Mouse (Mus musculus) liver, embryonic 14.5 days (tissue): ENCODE results near the gene R3hdm2. TPM values are rescaled to one million over a fixed set of nuclear protein-coding genes. Genes with fewer than 3 reads are reported as not detected.
A peak's percentile ranks its signal among the peaks of the same experiment; 100 is the strongest.

Source experiments
- ATAC-seq: fragments of 200-750 bp; cut with Nextera tagmentation; 2 replicates; pipeline ENCODE4 v1.8.0; 2017; ENCODE audit warnings: moderate number of reproducible peaks, mild to moderate bottlenecking, moderate library complexity; ENCODE audit not compliant: insufficient read depth
- DNase-seq, 3 experiments: peaks; one replicate each; pipeline ENCODE4 v3.0.0-alpha.2; 2012 to 2013; ENCODE audit warnings: low read depth in 3 of 3, low spot score in 3 of 3
- H3K27ac ChIP-seq: fragments of 300-500 bp; sonication (generic); 2 replicates; pipeline ENCODE4 v1.5.1; 2014; ENCODE audit warnings: moderate library complexity, mild to moderate bottlenecking, control low read depth, inconsistent platforms
- H3K27me3 ChIP-seq: fragments of 300-500 bp; sonication (generic); 2 replicates; pipeline ENCODE4 v1.6.1; 2014; ENCODE audit warnings: mild to moderate bottlenecking, low read length, moderate library complexity; ENCODE audit not compliant: control insufficient read depth, insufficient read depth
- H3K36me3 ChIP-seq: fragments of 300-500 bp; sonication (generic); replicated peaks from 2 replicates; pipeline ENCODE4 v1.6.1; 2014; ENCODE audit warnings: low read depth; ENCODE audit not compliant: control insufficient read depth, insufficient read depth
- H3K4me1 ChIP-seq, 2 experiments: fragments of 200-500 bp in 1 of 2; fragments of 300-500 bp in 1 of 2; sonication (generic) in 1 of 2; replicated peaks; 2 replicates each; pipeline ENCODE4 v1.6.1; 2012 to 2014; ENCODE audit warnings: antibody characterized with exemption in 1 of 2, inconsistent platforms in 1 of 2, low read length in 1 of 2; ENCODE audit not compliant: control insufficient read depth in 2 of 2, insufficient read depth in 2 of 2
- H3K4me2 ChIP-seq: fragments of 300-500 bp; sonication (generic); 2 replicates; pipeline ENCODE4 v1.6.1; 2014; ENCODE audit warnings: low read depth, mild to moderate bottlenecking, control low read depth, moderate library complexity
- H3K4me3 ChIP-seq, 2 experiments: fragments of 200-500 bp in 1 of 2; fragments of 300-500 bp in 1 of 2; sonication (generic) in 1 of 2; 2 replicates each; pipeline ENCODE4 v1.5.1; 2012 to 2014; ENCODE audit warnings: low read depth in 2 of 2, low read length in 2 of 2, mild to moderate bottlenecking in 2 of 2, control low read depth in 1 of 2, inconsistent platforms in 1 of 2, moderate library complexity in 1 of 2; ENCODE audit not compliant: insufficient read depth in 1 of 2
- H3K9ac ChIP-seq: fragments of 300-500 bp; sonication (generic); replicated peaks from 2 replicates; pipeline ENCODE4 v1.6.1; 2014; ENCODE audit warnings: mild to moderate bottlenecking, control low read depth, moderate library complexity
- H3K9me3 ChIP-seq: fragments of 300-500 bp; sonication (generic); 2 replicates; pipeline ENCODE4 v1.6.1; 2016; ENCODE audit warnings: low read length, mixed read lengths; ENCODE audit not compliant: control insufficient read depth
- CTCF ChIP-seq: IDR thresholded peaks from 2 replicates; pipeline ENCODE4 v1.5.1; 2016; ENCODE audit warnings: antibody characterized with exemption, low read depth, control low read depth
- EP300 ChIP-seq: IDR thresholded peaks from 2 replicates; pipeline ENCODE4 v1.6.1; 2016; ENCODE audit warnings: antibody characterized with exemption, low read depth
- WGBS: fragments of 180-500 bp; shearing (Covaris S2); extraction: QIAGEN DNeasy Blood & Tissue Kit; methylation state at CpG from one replicate; pipeline ENCODE4 v1.1.7; 2014; ENCODE audit not compliant: insufficient replicate concordance; 5-methylcytosine and 5-hydroxymethylcytosine counted together
- polyA plus RNA-seq, 2 experiments: library from polyadenylated mRNA; depleted of rRNA in 1 of 2; stranded (reverse) in 1 of 2; unstranded in 1 of 2; fragments of >200 nt; fragmentation: Nextera tagmentation in 1 of 2; extraction: Ambion mirVana in 1 of 2; gene quantifications; 2 replicates each; pipeline versions ENCODE4 v1.2.1 to v1.2.3; 2012 to 2014

R3hdm2 gene
- polyA plus RNA-seq, 2 experiments, result 9.0 to 10.9 TPM

DNA sequence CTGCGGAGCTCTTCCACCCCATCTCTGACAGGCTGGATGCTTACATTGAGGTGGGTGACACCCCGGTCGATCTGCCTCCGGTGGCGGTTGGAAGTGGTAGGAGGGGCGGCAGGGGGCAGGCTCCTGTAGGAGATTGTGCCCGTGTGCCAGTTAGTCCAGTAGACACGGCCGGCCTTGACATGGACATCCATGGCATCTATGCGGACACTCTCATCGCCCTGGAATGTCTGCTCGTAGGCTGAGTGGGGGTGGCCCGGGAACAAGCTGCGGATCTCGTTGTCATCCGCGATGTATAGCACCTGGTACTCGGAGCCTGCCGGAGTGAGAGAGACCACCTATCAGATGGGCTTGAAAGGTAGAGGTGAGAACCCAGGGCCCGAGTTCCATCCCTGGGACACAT lies 164.2 kb downstream of the R3hdm2 start:
- Histone ChIP-seq H3K27ac (no peak overlapping the region), H3K4me3 (no peak overlapping the region), H3K4me2 (no peak overlapping the region), H3K36me3 (no peaks in the 10 kb centered on the region), H3K9ac (no peak overlapping the region), H3K27me3 (no peaks in the 10 kb centered on the region), H3K9me3 (no peaks in the 10 kb centered on the region), H3K4me1 (no peaks in the 10 kb centered on the region)
- WGBS, result 82% methylated on average over 20 of the region's 20 CpGs
- TF ChIP-seq CTCF (no peak), EP300 (no peak)
- DNase-seq, result no peak
- ATAC-seq, result no peak

DNA sequence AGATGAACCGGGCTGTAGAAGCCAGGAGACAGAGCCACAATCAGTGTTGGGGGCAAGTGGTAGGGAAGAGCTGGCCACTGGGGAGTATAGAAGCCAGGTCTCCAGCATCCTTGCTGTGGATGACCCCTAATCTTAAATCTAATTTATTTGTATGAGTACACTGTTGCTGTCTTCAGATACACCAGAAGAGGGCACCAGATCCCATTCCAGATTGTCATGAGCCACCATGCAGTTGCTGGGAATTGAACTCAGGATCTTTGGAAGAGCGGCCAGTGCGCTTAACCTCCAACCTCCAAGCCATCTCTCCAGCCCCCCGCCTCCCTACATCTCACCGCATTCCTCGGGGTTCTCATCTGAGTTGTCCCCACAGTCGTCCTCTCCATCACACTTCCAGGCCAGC lies 166.4 kb downstream of the R3hdm2 start:
- H3K4me2 ChIP-seq, result no peak overlapping the region
- DNase-seq (no peak), ATAC-seq (no peak)
- no peak overlapping the region for H3K4me3 ChIP-seq
- H3K9me3 ChIP-seq, result no peaks in the 10 kb centered on the region
- no peaks in the 10 kb centered on the region for H3K36me3 ChIP-seq
- no peak overlapping the region for H3K27ac ChIP-seq
- WGBS, result 75% methylated on average over 7 of the region's 7 CpGs
- H3K4me1 ChIP-seq, result no peaks in the 10 kb centered on the region
- H3K9ac ChIP-seq, result no peak overlapping the region
- H3K27me3 ChIP-seq, result no peaks in the 10 kb centered on the region
- TF ChIP-seq CTCF (peak; percentile 37), EP300 (no peak)

DNA sequence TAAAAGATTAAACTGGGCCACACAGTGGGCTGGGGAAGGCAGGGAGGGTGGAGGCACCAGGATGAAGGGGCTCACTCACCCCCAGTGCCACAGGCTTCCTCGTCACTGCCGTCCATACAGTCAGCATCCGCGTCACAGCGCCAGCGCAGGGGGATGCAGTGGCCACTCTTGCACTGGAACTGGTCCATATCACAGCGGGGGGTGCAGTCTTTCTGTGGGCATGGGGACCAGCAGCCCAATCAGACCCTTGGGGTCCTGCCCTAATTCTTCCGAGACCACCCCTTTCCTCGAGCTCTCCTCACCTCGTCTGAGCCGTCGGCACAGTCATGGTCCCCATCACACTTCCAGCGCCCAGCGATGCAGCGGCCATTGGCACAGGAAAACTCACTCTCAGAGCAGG lies 168.1 kb downstream of the R3hdm2 start:
- TF ChIP-seq CTCF (no peak), EP300 (no peak)
- no peak for ATAC-seq
- Histone ChIP-seq H3K27me3 (no peaks in the 10 kb centered on the region), H3K27ac (no peak overlapping the region), H3K4me2 (no peak overlapping the region), H3K9ac (no peak overlapping the region), H3K36me3 (no peaks in the 10 kb centered on the region), H3K4me3 (no peak overlapping the region), H3K9me3 (no peaks in the 10 kb centered on the region), H3K4me1 (no peaks in the 10 kb centered on the region)
- 85% methylated on average over 15 of the region's 15 CpGs for WGBS
- DNase-seq, result no peak

Other genes with a start within 250 kb of the R3hdm2 start
- gene B4galnt1, start 215.1 kb upstream of the R3hdm2 start, polyA plus RNA-seq (2012; rRNA removed), result 9.9 and 10.4 TPM in 2 replicates
- 14.6 and 17.1 TPM in 2 replicates for gene B4galnt1, start 215.1 kb upstream of the R3hdm2 start, polyA plus RNA-seq (2014; fragmentation: Nextera tagmentation; extraction: Ambion mirVana)
- 1.5 and 1.7 TPM in 2 replicates for gene Slc26a10, start 199.7 kb upstream of the R3hdm2 start, polyA plus RNA-seq (2012; rRNA removed)
- gene Slc26a10, start 199.7 kb upstream of the R3hdm2 start, polyA plus RNA-seq (2014; fragmentation: Nextera tagmentation; extraction: Ambion mirVana), result 0.75 and 1.3 TPM in 2 replicates
- 6.9 and 7.7 TPM in 2 replicates for gene Arhgef25, start 190.2 kb upstream of the R3hdm2 start, polyA plus RNA-seq (2012; rRNA removed)
- gene Arhgef25, start 190.2 kb upstream of the R3hdm2 start, polyA plus RNA-seq (2014; fragmentation: Nextera tagmentation; extraction: Ambion mirVana), result 3.4 and 4.8 TPM in 2 replicates
- gene Dtx3, start 184.6 kb upstream of the R3hdm2 start, polyA plus RNA-seq (2012; rRNA removed), result 35.9 and 38.6 TPM in 2 replicates
- gene Dtx3, start 184.6 kb upstream of the R3hdm2 start, polyA plus RNA-seq (2014; fragmentation: Nextera tagmentation; extraction: Ambion mirVana), result 11.2 and 15.0 TPM in 2 replicates
- gene Pip4k2c, start 168.7 kb upstream of the R3hdm2 start, polyA plus RNA-seq (2012; rRNA removed), result 28.2 and 31.2 TPM in 2 replicates
- gene Pip4k2c, start 168.7 kb upstream of the R3hdm2 start, polyA plus RNA-seq (2014; fragmentation: Nextera tagmentation; extraction: Ambion mirVana), result 25.7 and 31.1 TPM in 2 replicates
- gene Kif5a, start 117.0 kb upstream of the R3hdm2 start, polyA plus RNA-seq (2012; rRNA removed), result 0.11 and 0.19 TPM in 2 replicates
- gene Kif5a, start 117.0 kb upstream of the R3hdm2 start, polyA plus RNA-seq (2014; fragmentation: Nextera tagmentation; extraction: Ambion mirVana), result 0.01 and 0.03 TPM in 2 replicates
- 53.8 and 58.7 TPM in 2 replicates for gene Dctn2, start 114.0 kb upstream of the R3hdm2 start, polyA plus RNA-seq (2012; rRNA removed)
- 59.2 and 64.7 TPM in 2 replicates for gene Dctn2, start 114.0 kb upstream of the R3hdm2 start, polyA plus RNA-seq (2014; fragmentation: Nextera tagmentation; extraction: Ambion mirVana)
- 9.7 and 11.0 TPM in 2 replicates for gene Mbd6, start 91.3 kb upstream of the R3hdm2 start, polyA plus RNA-seq (2012; rRNA removed)
- gene Mbd6, start 91.3 kb upstream of the R3hdm2 start, polyA plus RNA-seq (2014; fragmentation: Nextera tagmentation; extraction: Ambion mirVana), result 5.6 and 6.2 TPM in 2 replicates
- gene Mars, start 68.5 kb upstream of the R3hdm2 start, polyA plus RNA-seq (2012; rRNA removed), result 53.6 and 63.4 TPM in 2 replicates
- 101 and 115 TPM in 2 replicates for gene Mars, start 68.5 kb upstream of the R3hdm2 start, polyA plus RNA-seq (2014; fragmentation: Nextera tagmentation; extraction: Ambion mirVana)
- 7.3 and 8.8 TPM in 2 replicates for gene Arhgap9, start 58.4 kb upstream of the R3hdm2 start, polyA plus RNA-seq (2012; rRNA removed)
- 12.4 and 13.4 TPM in 2 replicates for gene Arhgap9, start 58.4 kb upstream of the R3hdm2 start, polyA plus RNA-seq (2014; fragmentation: Nextera tagmentation; extraction: Ambion mirVana)
- gene Gli1, start 38.4 kb upstream of the R3hdm2 start, polyA plus RNA-seq (2012; rRNA removed), result 1.1 and 1.4 TPM in 2 replicates
- 0.15 and 0.27 TPM in 2 replicates for gene Gli1, start 38.4 kb upstream of the R3hdm2 start, polyA plus RNA-seq (2014; fragmentation: Nextera tagmentation; extraction: Ambion mirVana)
- 0.59 and 0.61 TPM in 2 replicates for gene Inhbe, start 25.9 kb upstream of the R3hdm2 start, polyA plus RNA-seq (2012; rRNA removed)
- 0.28 and 0.38 TPM in 2 replicates for gene Inhbe, start 25.9 kb upstream of the R3hdm2 start, polyA plus RNA-seq (2014; fragmentation: Nextera tagmentation; extraction: Ambion mirVana)
- gene Inhbc, start 9.9 kb upstream of the R3hdm2 start, polyA plus RNA-seq (2012; rRNA removed), result 1.5 and 2.0 TPM in 2 replicates
- gene Inhbc, start 9.9 kb upstream of the R3hdm2 start, polyA plus RNA-seq (2014; fragmentation: Nextera tagmentation; extraction: Ambion mirVana), result 2.1 and 2.4 TPM in 2 replicates
- 0.16 and 0.37 TPM in 2 replicates for gene Stac3, start 121.4 kb downstream of the R3hdm2 start, polyA plus RNA-seq (2012; rRNA removed)
- gene Stac3, start 121.4 kb downstream of the R3hdm2 start, polyA plus RNA-seq (2014; fragmentation: Nextera tagmentation; extraction: Ambion mirVana), result not detected in 2 replicates
- gene Ndufa4l2, start 134.6 kb downstream of the R3hdm2 start, polyA plus RNA-seq (2012; rRNA removed), result 2.1 and 3.6 TPM in 2 replicates
- 2.0 and 5.8 TPM in 2 replicates for gene Ndufa4l2, start 134.6 kb downstream of the R3hdm2 start, polyA plus RNA-seq (2014; fragmentation: Nextera tagmentation; extraction: Ambion mirVana)
- gene Shmt2, start 142.1 kb downstream of the R3hdm2 start, polyA plus RNA-seq (2012; rRNA removed), result 81.0 and 88.6 TPM in 2 replicates
- gene Shmt2, start 142.1 kb downstream of the R3hdm2 start, polyA plus RNA-seq (2014; fragmentation: Nextera tagmentation; extraction: Ambion mirVana), result 82.7 and 88.2 TPM in 2 replicates
- gene Nxph4, start 154.2 kb downstream of the R3hdm2 start, polyA plus RNA-seq (2012; rRNA removed), result not detected in 2 replicates
- 0.13 TPM in 1 of 2 replicates, not detected in the other for gene Nxph4, start 154.2 kb downstream of the R3hdm2 start, polyA plus RNA-seq (2014; fragmentation: Nextera tagmentation; extraction: Ambion mirVana)
- 14.1 and 18.2 TPM in 2 replicates for gene Lrp1, start 240.8 kb downstream of the R3hdm2 start, polyA plus RNA-seq (2012; rRNA removed)
- gene Lrp1, start 240.8 kb downstream of the R3hdm2 start, polyA plus RNA-seq (2014; fragmentation: Nextera tagmentation; extraction: Ambion mirVana), result 13.2 and 16.1 TPM in 2 replicates